Mouse (Mus musculus): Measurements from ENCODE around the gene Gad2. TPM values are rescaled to one million over a fixed set of nuclear protein-coding genes. Genes with fewer than 3 reads are reported as not detected.
A peak's percentile ranks its signal among the peaks of the same experiment; 100 is the strongest.
"Not testable (repeated sequence)": the region's sequence is repeated elsewhere in the genome, so short reads cannot be mapped to it uniquely, and the experiment has no call there.

Gad2 gene
- not detected in 2 replicates for polyA plus RNA-seq (2012; rRNA removed)

DNA sequence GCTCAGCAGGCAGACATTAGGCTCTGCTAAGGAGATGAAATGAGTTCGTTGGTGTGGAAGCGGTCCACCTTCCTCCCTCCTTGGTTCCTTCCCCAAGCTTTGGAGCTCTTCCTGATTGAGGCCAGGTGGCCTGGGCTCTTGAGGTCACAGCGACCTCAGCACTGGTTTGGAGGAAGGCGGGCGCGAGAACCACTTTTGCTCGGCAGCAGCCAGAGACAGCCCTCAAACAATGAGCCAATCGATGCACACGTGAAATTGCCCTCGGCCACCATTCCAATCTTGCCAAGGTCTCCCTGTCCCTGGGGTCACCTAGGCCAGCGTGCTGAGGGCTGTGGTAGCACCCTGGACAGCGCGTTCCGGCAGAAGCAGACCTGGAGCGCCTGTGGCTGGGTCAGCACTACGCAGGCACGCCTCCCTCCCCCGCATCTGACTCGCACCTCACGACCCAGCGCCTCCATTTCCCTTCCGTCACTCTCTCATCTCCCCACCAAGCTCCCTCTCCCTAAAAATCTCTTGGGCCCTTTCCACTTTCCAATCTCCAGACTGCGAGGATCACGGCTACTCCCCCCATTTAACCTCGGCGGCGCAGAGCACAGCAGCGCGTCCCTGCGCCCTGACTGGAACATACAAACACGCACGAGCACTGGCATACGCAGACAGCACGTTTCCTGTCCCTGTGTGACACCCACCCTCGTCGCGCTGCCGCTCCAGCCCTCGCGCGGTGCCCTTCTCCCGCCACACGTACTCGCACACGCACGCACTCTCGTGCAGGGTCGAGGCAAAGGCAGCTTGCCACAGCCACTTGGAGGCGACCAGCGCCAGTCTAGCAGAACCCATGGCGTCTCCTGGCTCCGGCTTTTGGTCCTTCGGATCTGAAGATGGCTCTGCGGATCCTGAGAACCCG is at the start of gene Gad2:
TSS of gene Gad2 (plus strand) at position 378 of the 904 bp plus-strand sequence.
- no peak for DNase-seq (ENCODE audit: low read depth)

DNA sequence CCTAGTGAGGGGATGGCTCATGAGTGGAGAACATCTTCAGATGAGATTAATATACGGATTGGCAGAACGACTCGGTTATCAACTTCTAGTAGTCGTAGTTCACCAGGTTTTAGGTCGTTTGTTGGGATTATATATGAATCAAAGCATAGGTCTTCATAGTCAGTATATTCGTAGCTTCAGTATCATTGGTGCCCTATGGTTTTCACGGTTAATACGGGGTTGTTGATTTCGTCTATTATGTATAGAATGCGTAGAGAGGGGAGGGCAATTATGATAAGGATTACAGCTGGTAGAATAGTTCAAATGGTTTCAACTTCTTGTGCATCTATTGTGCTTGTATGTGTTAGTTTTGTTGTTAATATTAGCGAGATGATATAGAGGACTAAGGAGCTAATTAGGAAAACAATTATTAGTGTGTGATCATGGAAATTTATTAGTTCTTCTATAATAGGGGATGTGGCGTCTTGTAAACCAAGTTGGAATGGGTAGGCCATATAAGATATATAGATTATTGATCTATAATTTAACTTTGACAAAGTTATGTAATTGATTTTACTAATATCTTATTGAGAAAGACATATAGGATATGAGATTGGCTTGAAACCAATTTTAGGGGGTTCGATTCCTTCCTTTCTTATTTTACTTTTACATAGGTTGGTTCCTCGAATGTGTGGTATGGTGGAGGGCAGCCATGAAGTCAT is 34.4 kb upstream of the Gad2 start:
- DNase-seq (ENCODE audit: low read depth) = not testable (repeated sequence)

DNA sequence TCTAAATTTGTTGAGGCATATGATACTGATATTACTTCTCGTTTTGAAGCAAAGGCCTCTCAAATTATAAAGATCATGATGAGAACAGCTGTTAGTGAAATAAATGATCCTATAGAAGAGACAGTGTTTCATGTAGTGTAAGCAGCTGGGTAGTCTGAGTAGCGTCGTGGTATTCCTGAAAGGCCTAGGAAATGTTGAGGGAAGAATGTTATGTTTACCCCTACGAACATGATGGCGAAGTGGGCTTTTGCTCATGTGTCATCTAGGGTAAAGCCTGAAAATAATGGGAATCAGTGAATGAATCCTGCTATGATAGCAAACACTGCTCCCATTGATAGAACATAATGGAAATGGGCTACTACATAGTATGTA is 33.8 kb upstream of the Gad2 start:
- DNase-seq (ENCODE audit: low read depth) = not testable (repeated sequence)

DNA sequence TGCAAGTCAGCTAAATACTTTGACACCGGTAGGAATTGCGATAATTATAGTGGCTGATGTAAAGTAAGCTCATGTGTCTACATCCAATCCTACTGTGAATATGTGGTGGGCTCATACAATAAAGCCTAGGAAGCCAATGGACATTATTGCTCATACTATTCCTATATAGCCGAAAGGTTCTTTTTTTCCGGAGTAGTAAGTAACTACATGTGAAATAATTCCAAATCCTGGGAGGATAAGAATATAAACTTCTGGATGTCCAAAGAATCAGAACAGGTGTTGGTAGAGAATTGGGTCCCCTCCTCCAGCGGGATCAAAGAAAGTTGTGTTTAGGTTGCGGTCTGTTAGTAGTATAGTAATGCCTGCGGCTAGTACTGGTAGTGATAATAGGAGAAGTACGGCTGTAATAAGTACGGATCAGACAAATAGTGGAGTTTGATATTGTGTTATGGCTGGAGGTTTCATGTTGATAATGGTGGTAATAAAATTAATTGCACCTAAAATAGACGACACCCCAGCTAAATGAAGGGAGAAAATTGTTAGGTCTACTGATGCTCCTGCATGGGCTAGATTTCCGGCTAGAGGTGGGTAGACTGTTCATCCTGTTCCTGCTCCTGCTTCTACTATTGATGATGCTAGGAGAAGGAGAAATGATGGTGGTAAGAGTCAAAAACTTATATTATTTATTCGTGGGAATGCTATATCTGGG is 33.2 kb upstream of the Gad2 start:
- DNase-seq (ENCODE audit: low read depth) = not testable (repeated sequence)

DNA sequence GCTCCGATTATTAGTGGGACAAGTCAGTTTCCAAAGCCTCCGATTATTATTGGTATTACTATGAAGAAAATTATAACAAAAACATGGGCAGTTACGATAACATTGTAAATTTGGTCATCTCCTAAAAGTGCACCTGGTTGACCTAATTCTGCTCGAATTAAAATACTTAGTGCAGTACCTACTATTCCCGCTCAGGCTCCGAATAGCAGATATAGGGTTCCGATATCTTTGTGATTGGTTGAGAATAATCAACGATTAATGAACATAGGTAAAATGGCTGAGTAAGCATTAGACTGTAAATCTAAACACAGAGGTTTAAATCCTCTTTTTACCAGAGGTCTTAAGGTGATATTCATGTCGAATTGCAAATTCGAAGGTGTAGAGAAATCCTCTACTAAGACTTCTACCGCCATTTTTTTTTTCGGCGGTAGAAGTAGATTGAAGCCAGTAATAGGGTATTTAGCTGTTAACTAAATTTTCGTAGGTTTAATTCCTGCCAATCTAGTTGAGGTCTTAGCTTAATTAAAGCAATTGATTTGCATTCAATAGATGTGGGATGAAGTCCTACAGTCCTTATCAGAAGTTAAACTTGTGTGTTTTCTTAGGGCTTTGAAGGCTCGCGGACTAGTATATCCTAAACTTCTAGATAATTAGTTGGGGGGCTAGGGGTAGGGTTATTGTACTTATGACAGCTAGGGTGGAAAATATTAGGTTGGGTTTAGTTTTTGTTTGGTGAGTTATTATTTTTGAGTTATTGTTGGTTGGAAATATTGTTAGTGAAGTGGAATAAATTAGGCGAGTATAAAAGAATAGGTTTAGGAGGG is 32.4 kb upstream of the Gad2 start:
- DNase-seq (ENCODE audit: low read depth) = not testable (repeated sequence)

DNA sequence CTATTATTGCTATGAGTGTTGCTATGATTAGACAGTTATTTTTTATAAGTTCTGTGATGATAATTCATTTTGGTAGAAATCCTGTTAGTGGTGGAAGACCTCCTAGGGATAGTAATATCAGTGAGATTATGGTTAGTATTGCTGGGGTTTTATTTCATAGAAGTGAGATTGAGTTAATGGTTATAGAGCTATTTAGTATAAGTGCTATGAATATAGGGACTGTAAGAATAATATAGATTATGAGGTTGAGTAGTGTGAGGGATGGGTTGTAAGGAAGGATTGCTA is 31.9 kb upstream of the Gad2 start:
- DNase-seq (ENCODE audit: low read depth) = no peak

DNA sequence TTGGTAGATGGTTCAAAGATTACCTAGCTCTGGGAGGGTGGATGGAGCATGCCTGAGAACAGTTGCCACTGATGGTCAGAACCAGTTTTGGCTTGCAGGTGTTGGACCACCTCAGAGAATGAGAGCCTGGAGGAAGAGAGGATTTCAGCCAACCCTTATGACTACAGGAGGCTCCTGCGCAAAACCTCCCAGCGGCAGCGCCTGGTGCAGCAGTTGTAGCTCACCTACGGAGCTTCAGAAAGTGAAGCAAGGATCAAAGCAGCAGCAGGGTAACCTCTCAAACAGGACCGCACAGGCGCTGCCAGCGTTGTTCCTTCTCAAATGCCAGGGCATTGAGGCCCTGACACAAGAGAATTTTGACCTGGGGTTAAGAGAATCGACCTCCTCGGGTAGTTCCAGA is 4.1 kb upstream of the Gad2 start:
- no peak for DNase-seq (ENCODE audit: low read depth)

DNA sequence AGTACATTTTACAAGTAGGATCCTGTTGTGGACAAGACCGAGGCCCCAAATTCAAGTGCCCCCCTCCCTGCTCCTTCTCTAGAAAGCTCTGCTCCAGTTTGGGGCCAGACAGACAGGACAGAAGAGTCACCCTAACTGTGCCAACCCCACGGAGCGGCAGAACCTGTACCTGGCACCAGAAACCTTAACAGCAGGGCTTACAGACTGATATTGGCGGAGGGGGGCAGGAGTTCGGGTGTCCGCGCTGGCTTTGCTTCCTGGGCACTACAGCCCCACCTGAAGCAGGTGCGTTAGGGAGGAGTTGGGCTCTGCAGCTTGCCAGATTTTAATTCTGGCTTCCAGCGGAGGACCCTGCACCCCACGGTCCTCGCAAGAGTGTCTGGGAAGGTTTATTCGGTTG is 2.6 kb upstream of the Gad2 start:
- DNase-seq (ENCODE audit: low read depth) = no peak

DNA sequence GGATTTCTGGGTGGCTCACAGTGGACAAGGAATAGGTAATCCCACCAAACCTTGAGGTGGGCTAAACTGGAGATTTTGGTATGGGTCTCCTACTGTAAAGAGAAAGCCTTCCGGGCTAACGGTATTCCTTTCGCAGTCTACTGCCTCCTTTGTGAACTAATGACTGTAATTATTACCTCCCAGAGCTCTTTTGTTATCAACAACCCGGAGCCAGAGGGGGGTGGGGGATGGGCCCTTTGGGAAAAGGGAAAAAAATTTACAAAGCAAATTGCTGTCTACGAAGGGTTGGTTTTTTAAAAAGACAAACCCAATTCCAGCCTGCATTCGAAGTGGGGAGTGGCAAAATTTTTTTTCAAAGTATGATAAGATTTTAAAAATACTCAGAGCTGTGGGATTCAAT is 2.0 kb upstream of the Gad2 start:
- no peak for DNase-seq (ENCODE audit: low read depth)

DNA sequence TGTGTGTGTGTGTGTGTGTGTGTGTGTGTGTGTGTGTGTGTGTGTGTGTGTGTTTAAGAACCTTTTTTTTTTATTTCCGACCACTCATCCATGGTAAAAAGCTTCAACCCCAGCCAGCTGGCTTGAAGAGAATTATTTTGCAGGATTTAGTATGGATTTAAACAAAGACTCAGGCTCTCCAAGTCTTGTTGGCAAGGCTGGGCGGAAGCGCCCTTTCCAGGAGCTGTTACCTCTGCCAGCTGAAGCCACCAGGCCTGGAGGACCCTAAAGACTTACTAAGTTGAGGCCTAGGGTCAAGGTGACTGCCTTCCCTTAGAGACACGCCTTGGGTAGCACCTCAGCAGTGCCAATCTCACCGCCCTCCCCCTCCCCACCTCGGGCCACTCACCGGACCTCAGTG is 1.5 kb upstream of the Gad2 start:
- no peak for DNase-seq (ENCODE audit: low read depth)

DNA sequence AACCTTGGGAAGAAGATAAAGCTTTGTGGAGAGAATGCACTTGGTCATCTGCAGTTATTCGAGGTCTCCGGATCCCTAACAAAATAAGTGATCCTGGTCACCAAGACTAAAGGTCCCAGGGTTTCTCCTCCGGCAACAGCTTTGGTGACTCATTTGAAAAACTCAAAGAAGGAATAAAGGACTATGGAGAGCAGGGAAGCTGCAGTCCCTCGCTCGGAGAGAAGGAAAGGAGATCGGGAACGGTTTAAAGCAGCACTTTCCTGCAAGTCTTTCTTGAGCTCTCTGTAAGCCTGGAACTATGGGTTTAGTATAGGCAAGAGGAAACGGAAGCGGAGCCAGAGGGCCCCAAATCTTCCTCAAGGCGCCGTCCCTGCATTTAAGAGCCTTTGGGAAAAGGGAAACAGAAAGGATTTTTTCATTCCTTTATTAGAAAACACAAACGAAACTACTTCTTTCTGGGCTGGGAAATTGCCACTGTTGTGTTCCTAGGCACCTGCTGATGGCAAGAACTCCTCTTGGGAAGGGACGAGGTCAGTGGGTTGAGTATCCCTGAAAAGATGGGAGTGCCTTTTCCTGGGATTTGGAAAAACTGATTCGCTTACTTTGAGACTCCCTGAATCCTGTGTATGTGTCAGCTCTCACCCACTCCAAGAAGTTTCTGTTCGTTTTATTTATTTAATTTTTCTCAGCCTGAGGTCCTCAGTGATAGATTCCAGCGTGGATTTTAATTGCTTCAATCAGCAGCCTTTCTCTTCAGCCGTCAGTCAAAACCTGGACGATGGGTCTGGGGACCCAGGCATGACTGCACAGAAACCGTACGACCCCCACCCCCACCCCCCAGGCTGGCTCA is 802 bp upstream of the Gad2 start:
- DNase-seq (ENCODE audit: low read depth) = no peak

DNA sequence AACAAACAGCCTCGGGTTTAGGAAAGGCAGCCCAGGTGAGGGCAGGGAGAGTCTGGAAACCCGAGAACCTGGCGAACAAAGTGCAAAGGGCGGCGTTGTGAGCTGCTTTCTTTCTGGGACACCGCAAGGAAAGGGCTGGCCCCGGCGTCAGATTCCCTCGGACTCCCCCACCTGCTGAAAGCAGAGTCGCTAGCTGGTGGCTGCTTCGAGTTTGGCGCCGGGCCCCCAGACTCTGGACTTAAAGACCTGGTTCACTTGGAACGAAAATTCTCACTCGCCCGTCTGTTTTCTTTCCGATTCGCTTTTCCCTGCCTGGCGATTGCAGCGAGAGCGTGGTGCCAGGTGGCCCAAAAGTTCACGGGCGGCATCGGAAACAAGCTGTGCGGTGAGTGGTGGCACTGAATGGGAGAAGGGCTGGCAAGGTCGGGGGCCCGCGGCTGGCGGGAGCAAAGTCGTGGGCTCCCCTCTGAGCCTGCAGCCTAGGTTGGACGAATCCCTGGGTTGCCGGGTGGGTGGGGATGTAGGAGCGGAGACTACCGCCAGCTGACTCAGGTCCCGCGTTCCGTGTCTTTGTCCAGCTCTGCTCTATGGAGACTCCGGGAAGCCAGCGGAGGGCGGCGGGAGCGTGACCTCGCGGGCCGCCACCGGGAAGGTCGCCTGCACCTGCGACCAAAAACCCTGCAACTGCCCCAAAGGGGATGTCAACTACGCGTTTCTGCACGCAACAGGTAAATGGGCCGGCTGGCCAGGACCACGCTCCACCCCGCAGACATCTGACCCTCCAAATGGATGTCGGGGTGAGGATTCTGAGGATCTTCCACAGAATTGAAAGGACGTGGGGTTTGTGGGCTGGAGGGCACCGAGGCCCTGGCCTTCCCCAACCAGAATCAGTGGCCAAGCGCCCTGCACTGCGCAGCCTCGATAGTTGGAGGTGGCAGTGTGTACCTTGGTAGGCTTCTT is 1.4 kb downstream of the Gad2 start:
- no peak for DNase-seq (ENCODE audit: low read depth)

DNA sequence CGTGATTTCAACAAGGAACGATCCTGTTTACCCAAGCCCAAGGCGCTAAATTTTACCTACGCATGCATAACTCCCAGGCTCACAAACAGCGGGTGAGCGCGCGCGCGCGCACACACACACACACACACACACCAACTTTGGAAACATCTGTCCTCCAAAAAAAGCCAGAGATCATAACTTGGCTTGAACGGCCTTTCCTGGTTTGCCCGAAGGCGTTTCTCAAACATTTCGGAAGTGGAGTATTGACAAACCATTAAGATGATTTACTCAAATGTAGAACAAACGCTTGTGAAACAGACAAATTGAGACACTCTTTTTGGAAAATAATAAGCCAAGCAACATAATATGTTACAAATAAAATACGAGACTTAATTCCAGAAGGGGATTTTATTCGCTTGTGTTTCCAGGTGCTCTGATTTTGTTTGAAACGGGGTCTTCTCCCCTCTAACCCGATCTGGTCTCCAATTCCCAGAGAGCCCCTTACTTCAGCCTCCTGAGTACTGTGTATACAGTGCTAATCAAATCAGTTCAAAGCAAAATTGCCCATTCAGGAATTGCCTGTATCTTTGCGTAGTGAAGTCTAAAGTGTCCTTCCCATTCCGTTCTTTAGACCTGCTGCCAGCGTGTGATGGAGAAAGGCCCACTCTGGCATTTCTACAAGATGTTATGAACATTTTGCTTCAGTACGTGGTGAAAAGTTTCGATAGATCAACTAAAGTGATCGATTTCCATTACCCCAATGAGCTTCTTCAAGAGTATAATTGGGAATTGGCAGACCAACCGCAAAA is 2.4 kb downstream of the Gad2 start:
- DNase-seq (ENCODE audit: low read depth) = peak; percentile 8

DNA sequence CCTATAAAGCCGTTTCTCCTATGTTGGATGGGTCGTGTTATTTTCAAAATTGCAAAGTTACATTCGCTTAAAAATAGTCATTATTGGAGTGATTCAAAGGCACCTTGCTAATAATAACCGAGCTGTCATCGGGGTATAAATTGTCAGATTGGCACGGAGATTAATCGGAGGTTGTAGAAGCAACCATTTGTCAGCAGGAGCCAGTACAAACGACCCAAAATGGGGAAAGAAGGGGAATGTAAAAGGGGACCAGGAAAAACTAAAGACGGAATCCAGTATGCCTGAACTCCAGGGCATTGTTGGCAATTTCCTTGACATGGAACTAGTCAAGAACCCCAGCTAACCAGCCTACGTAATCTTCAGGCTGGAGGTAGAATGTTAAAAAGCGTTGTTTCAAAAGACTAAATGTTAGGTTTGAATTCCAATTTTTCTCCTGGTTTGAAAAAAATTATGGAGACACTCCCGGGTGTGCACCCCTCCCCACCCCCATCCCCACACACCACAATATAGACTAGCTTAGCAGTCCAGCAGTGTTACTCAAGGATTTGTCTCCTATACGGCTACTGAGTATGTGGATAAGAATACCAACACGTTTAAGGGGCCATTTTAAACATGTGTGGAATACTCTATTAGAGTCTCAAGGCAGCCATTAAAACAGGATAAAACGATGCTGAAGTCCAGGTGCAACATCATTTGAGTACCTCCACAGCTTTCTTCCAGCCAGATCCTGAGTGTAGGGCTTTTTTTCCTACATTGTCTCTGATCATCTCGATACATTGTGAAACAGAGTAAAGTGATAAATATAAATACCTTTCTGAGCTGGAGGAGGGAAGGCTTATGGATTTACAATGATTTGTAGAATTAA is 3.3 kb downstream of the Gad2 start:
- no peak for DNase-seq (ENCODE audit: low read depth)

DNA sequence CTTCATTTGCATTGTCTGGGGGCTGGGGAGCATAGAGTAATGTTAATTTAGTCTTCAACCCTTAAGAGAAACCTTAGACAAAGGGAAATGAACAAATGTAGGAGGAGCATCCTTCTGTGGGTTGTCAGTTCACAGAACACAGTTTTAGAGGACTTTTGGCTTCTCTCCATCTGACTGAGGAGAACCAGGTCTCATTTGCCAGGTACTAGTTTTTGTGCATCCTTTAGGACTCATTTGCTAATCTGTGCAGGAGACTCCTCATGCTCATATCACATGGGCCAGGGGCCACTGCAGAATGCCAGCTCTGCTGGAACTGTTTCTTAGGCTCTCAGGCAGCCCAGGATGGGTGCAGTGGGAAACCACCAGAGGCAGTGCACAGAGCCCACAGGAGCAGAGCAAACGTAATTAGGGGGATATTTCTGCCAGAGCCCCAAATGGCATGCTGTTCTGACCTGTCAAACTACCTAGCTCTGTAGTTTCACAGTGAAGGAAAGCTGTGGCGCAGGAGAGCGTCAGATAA is 5.2 kb downstream of the Gad2 start:
- no peak for DNase-seq (ENCODE audit: low read depth)

DNA sequence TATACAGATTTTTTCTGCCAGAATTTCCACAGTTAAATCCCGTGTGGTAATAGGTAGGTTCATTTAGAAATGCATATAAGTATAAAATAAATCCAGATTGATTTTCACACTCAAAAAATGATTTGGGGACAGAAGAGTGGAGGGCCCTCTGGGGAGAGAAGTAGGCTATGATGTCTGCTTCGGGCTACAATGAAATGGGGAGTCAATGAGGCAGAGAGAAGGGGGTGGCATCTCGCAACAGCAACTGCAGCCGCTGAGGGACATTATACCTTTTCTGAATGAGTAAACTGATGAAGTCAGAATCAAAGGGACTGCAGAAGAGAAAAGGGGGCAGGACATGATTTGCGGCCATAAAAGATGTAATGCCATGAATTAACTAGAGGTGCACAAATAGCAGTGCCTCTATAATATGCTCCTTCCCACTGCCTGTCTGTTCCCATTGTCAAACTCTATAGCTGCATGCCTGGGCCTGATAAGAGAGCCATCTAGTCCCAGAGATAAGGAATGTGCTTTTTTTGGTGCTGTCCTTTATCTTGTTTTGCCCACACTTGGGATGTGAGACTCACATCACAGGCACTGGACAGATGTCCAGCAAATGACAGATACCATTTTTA is 5.9 kb downstream of the Gad2 start:
- no peak for DNase-seq (ENCODE audit: low read depth)

DNA sequence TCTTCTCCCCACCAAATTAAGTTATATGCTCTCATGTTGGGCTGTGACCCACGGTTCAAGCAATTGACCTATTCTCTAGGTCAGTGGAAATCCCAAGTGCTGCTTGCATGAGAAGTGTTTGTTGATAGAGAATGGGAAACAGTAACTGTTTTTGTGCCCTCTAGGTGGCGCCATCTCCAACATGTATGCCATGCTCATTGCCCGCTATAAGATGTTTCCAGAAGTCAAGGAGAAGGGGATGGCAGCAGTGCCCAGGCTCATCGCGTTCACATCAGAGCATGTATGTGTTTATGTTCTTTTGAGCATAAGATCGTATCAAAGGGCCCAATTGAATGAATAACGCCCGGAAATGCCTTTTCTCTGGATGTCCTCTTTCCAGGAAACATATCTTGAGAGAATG is 12.8 kb downstream of the Gad2 start:
- DNase-seq (ENCODE audit: low read depth) = no peak

All from gonadal fat pad, adult 2 months (tissue).